Mouse (Mus musculus) embryo, embryonic 10 days (tissue): ENCODE results near the gene Dip2c.

Experiments
- DNase-seq: peaks from one replicate; pipeline ENCODE4 v3.0.0-alpha.2; 2015; ENCODE audit warnings: low spot score

Gene Dip2c

GRCm38 (mm10) chr13:9504118-9504856, 228.0 kb downstream of the Dip2c start:
- DNase-seq, result no peak

GRCm38 (mm10) chr13:9538556-9538955, 262.2 kb downstream of the Dip2c start:
- no peak for DNase-seq

- DNase-seq, result no peak
Measured at GRCm38 (mm10) chr13:9547698-9548344, 271.5 kb downstream of the Dip2c start.

GRCm38 (mm10) chr13:9562099-9562498, 285.8 kb downstream of the Dip2c start:
- DNase-seq, result no peak

- peak; percentile 61 for DNase-seq
Measured at GRCm38 (mm10) chr13:9562921-9563320, 286.6 kb downstream of the Dip2c start.

- DNase-seq, result no peak
Measured at GRCm38 (mm10) chr13:9568852-9569251, 292.5 kb downstream of the Dip2c start.

GRCm38 (mm10) chr13:9576686-9577085, 300.4 kb downstream of the Dip2c start:
- no peak for DNase-seq

- DNase-seq, result no peak
Measured at GRCm38 (mm10) chr13:9578456-9578855, 302.1 kb downstream of the Dip2c start.

GRCm38 (mm10) chr13:9581821-9582220, 305.5 kb downstream of the Dip2c start:
- DNase-seq, result no peak

GRCm38 (mm10) chr13:9583579-9583978, 307.3 kb downstream of the Dip2c start:
- no peak for DNase-seq

- no peak for DNase-seq
Measured at GRCm38 (mm10) chr13:9599334-9600096, 323.2 kb downstream of the Dip2c start.

- no peak for DNase-seq
Measured at GRCm38 (mm10) chr13:9601350-9601749, 325.0 kb downstream of the Dip2c start.

- no peak for DNase-seq
Measured at GRCm38 (mm10) chr13:9611229-9611628, 334.9 kb downstream of the Dip2c start.

- no peak for DNase-seq
Measured at GRCm38 (mm10) chr13:9632684-9633083, 356.4 kb downstream of the Dip2c start.

- no peak for DNase-seq
Measured at GRCm38 (mm10) chr13:9635951-9636350, 359.6 kb downstream of the Dip2c start.

GRCm38 (mm10) chr13:9636505-9636904, 360.2 kb downstream of the Dip2c start:
- peak; percentile 66 for DNase-seq

- DNase-seq, result no peak
Measured at GRCm38 (mm10) chr13:9637949-9638348, 361.6 kb downstream of the Dip2c start.

- no peak for DNase-seq
Measured at GRCm38 (mm10) chr13:9648716-9649115, 372.4 kb downstream of the Dip2c start.

- DNase-seq, result no peak
Measured at GRCm38 (mm10) chr13:9649894-9650293, 373.6 kb downstream of the Dip2c start.

- no peak for DNase-seq
Measured at GRCm38 (mm10) chr13:9650580-9650979, 374.3 kb downstream of the Dip2c start.

GRCm38 (mm10) chr13:9653018-9653417, 376.7 kb downstream of the Dip2c start:
- no peak for DNase-seq

GRCm38 (mm10) chr13:9656613-9657012, 380.3 kb downstream of the Dip2c start:
- DNase-seq, result no peak

- no peak for DNase-seq
Measured at GRCm38 (mm10) chr13:9660711-9661110, 384.4 kb downstream of the Dip2c start.
